Mouse (Mus musculus): Measurements from ENCODE around the gene Lcn12.

Lcn12 gene

DNA sequence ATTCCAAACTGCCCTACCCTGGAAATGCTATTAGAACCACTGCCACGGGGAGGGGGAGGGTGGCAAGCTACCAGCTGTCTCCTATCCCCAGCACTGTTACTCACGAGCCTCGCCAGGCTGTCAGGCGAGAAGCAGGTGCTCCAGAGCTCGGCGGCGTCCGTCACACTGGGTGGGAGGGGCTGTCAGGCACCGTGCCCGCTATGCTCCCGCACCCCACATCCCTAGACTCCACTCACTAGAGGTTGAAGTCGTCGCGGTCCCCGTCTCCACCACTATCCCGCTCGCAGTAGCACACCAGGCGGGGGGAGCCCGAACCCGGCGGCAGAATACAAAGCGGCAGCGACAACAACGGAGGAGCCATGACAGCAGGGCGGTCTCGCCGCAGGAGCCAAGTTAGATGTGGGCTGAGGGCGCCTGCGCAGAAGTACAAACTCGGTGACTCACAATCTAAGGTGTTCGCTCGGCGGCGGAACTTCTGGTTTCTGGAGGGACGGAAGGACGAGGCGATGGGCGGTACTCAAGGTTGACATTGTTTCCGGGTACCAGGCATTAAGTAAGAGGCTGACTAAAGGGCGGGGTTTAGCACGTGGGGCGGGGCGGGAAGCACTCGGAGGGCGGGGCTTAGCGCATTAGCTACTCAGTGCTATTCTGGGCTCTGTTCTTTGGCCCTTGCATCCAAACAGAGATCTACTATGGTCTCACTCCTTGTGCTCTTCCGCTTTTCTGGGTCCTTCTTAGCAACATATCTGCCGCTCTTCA lies 33.0 kb downstream of the Lcn12 start, which contains the start of gene Paxx:
Gene Paxx, minus strand, starts transcription at position 544 of the 759 bp plus-strand sequence.
- DNase-seq (ENCODE audit: low spot score in 2 of 2), result peak; percentile 89 to 90

DNA sequence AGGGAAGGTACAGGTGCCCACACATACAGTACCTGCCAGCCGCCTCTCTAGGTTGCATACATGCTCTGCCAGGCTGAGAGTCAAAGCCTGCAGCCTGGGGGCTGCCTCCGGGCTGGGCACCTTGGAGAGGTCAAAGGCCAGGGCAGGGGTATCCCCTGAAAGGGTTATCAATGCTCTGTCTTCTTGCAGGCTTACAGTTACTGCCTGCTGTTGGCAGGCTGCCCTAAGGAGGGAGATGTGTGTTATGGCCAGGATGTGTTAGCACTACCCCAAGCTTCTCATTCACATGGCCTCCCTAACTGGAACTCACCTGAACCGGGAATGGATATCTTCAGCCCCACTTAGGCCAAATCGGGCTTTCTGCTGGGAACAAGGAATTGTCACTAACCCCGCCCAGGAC lies 33.6 kb downstream of the Lcn12 start:
- DNase-seq (ENCODE audit: low spot score in 2 of 2), result peak; percentile 46 to 48

DNA sequence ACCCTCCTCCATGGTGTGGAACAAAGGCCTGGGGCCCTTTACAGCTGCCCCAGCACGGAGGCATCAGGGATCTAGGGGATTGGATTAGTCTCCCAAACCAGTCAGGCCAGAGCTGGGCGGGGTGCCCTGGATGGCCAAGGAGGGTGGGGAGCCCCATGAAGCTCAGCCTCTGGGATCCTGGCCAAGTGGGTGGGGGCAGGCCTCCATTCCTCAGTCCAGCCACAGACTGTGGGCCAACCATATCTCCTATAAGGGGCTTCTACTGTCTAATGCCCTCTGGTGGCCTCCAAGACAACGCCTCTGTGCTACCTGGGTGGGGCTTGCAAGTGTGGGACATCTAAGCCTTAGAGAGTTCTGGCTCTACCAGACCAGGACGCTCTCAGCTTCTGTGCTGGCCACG lies 34.8 kb downstream of the Lcn12 start:
- no peak for DNase-seq (ENCODE audit: low spot score in 2 of 2)

DNA sequence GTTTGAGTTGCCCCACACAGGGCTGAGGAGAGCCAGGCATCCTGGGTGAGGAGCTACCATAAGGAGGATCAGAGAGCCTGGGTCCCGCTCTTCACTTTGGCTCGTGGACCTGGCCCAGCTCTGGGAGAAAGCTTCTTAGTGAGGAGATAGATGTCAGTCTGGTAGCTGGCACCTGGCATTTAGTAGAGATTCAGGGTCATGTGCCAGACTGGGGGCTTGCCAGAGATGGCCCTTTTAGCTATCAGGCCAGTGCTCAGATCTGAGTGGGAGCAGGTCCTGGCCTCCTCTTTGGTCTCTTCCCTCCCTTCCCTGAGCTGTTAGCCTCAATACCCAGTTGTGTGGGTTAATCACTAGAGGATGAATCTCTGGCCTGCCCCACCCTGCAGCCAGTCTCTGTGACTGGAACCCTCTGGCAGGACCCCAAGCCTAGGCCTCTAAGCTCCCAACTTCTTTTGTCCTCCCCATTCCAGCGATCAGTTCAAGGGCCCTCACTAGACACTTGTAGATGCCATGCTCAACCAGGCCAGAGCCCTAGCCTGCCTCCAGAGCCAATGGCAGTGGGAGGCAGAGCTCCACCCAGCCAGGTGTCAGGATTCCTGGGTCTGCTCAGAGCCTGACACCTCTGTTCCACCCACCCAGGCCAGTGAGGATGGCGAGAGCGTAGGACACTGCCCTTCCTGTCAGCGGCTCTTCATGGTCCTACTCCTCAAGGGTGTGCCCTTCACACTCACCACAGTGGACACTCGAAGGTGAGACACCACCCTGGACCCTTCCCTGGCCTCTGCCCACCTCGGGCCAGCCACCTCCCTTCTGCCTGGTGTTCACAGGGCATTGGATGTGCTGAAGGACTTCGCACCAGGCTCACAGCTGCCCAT lies 36.5 kb downstream of the Lcn12 start:
- DNase-seq (ENCODE audit: low spot score in 2 of 2), result no peak

DNA sequence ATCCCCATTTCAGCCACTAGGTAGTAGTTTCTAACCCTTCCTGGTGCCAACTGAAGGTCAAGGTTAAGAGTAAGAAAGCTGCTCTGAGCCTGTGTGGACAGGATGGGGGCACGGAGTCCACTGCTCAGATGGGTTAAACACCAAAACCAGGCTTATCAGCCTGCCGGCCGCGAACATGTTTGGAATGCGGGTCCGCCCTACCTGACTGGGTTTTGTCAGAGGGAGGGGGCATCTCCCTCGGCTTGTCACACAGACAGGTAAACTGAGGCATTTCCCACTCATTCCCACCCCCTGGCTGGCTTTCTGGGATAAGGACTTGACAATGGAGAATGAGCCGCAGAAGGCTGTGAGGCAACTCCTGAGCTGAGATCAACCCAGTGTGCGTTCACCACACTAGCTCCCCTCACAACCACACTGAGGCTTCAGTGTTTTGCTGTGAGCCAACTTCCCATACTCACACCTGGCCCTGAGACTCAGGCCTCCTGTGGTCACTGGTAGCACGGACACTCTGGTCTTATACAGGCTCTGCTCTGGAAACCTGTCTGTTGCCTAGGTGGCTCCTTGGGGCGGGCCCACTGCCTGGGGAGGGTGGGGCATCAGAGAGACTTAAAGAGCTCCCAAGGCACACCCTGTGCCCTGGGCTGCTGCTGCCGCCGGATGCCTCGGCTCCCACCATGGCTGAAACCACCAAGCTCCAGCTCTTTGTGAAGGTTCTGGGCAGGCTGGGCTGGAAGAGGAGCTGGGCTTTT lies 37.3 kb downstream of the Lcn12 start, which contains the start of gene Clic3:
Gene Clic3, plus strand, starts transcription at position 634 of the 749 bp plus-strand sequence.
- no peak for DNase-seq (ENCODE audit: low spot score in 2 of 2)

DNA sequence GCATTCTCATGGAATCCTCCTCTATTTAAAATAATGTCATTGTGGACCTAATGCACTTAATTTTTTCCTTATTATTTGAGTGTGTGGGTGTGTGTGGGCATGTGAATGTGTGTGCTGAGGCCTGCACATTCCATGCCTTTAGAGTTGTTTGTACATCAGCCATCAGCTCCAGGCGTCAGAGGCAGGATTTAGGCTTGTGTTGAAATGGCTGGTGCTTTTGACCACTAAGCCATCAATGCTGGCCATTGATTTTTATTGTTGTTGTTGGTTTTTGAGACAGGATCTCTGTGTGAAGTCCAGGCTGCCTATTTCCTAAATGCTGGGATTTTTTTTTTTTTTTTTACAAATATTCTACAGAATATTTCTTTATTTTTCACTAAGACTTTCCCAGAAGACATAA lies 40.8 kb downstream of the Lcn12 start:
- no peak for DNase-seq (ENCODE audit: low spot score in 2 of 2)

DNA sequence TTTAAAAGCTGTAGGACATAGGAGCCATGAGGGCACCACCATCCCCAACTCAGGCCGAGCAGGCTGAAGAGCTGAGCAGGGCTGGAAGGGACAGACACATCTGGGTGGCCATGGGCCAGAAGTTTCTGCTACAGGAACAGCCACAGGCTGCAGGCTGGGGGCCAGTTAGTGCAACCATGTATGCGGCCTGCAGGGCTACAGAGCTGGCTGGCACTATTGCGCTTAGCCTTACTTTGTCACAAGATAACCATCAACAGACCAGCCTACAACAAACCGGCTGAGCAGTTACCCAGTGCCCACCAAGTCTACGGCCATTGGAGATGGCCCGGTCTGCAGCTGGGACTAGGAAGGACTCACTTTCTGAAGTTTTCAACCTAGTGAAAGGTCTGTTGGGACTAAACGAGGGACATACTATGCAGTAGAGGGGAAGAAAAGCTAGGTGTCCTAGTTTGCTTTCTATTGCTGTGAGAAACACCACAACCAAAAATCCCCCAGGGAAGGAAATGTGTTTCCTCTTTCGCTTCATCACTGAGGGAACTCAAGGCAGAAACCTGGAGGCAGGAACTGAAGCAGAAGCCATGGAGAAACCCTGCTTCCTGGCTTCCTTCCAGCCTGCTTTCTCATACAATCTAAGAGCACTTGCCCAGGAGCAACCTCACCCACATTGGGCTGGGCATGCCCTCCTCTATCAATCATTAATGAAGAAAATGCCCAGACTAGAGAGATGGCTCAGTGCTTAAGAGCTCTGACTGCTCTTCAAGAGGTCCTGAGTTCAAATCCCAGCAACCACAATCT lies 42.7 kb downstream of the Lcn12 start:
- no peak for DNase-seq (ENCODE audit: low spot score in 2 of 2)

DNA sequence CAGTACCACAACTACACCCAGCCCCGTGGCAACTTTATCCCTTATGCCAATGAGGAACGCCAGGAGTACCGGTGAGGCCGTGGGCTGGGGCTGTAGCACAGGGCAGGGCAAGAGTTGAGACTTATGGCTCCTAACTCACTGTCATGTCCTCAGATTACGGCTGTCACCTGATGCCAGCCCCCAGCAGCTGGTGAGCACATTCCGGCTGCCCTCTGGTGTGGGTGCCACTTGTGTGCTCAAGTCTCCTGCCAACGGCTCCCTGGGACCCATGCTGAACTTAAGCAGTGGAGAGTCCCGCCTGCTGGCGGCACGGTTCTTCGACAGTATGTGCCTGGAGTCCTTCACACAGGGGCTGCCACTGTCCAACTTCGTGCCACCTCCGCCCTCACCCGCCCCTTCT lies 51.0 kb downstream of the Lcn12 start:
- no peak for DNase-seq (ENCODE audit: low spot score in 2 of 2)

DNA sequence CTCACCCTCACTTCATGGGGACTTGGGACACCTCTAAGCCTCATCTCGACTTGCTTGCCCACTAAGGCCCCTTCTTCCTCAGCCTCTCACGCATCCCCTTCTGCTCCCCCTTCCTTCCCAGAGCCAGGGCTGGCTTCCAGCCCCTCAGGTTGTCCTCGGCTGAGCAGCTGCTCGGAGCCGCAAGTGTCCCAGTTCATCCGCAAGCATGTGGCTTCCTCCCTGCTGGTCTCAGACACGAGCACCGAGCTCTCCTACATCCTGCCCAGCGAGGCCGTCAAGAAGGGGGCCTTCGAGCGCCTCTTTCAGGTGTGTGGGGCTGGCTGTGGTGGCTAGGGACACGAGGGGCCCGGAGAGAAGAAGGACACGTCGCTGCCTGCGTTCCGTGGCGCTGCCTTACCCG lies 52.6 kb downstream of the Lcn12 start:
- no peak for DNase-seq (ENCODE audit: low spot score in 2 of 2)

Measured in frontal cortex, postnatal 10 days (tissue).